Mouse (Mus musculus): ENCODE data around the gene Olfr582.

The Olfr582 gene

GRCm38 (mm10) chr7:103037724-103038123, at the start of gene Olfr582:
Olfr582 (plus strand) TSS chr7:103038024.
- DNase-seq (ENCODE audit: low read depth, low spot score): no peak

- no peak for DNase-seq (ENCODE audit: low read depth, low spot score)
Observed at GRCm38 (mm10) chr7:102989224-102989623, 48.6 kb upstream of the Olfr582 start, which contains the start of gene Olfr578. Olfr578 (minus strand) TSS chr7:102989324.

DNA sequence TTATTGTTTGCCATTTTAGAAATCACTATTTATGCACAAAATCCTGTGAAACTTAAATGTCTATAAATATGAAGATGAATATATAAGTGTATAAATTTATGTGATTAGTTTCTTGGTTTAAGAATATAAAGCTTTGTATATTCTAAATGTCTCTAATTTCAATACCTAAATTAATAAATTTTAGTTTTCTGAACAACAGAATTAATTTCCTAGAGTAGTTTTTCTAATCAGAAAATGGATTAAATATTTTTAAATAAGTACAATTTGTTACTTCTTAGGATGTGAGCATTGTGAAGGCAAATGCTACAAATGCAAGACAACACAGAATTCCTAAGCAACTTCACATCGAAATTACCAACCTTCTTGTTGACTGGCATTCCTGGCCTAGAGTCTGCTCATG, 13.2 kb downstream of the Olfr582 start, which contains the start of gene Olfr583:
TSS of gene Olfr583 (plus strand) at position 301 of the 400 bp plus-strand sequence.
- DNase-seq (ENCODE audit: low read depth, low spot score): no peak

DNA sequence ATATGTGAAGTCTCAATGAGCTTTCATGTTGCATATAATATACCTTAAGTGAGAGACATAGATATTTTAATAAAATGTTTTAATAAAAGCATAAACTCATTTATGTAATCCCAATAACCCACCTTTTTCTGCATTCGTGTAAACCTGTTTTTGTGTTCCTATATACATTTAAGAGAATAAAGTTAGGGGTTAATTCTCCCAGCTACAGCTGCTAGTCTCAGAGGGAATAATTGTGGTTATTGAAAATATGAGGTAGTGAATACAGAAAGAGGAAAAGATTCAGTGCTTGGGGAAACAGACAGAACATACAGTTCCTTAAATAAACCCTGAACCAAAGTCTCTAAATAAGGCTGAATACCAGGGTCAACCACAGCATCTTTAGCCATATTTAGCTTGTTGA, 43.8 kb downstream of the Olfr582 start, which contains the start of gene Olfr584:
TSS of gene Olfr584 (plus strand) at position 301 of the 400 bp plus-strand sequence.
- DNase-seq (ENCODE audit: low read depth, low spot score): no peak
